Mouse (Mus musculus): ENCODE results near the gene Recql. TPM values are rescaled to one million over a fixed set of nuclear protein-coding genes. Genes with fewer than 3 reads are reported as not detected.

Gene Recql
- total RNA-seq (2021): 10 to 100 TPM; 22.9 to 28.0 TPM
- long read RNA-seq, transcript Recql-203 (15 exons, 3,389 nt): major isoform, 17 of 31 reads
- long read RNA-seq, partial matches to known transcripts: 2 of 31 reads
- long read RNA-seq, other reads (novel, unspliced or antisense): 12 of 31 reads

DNA sequence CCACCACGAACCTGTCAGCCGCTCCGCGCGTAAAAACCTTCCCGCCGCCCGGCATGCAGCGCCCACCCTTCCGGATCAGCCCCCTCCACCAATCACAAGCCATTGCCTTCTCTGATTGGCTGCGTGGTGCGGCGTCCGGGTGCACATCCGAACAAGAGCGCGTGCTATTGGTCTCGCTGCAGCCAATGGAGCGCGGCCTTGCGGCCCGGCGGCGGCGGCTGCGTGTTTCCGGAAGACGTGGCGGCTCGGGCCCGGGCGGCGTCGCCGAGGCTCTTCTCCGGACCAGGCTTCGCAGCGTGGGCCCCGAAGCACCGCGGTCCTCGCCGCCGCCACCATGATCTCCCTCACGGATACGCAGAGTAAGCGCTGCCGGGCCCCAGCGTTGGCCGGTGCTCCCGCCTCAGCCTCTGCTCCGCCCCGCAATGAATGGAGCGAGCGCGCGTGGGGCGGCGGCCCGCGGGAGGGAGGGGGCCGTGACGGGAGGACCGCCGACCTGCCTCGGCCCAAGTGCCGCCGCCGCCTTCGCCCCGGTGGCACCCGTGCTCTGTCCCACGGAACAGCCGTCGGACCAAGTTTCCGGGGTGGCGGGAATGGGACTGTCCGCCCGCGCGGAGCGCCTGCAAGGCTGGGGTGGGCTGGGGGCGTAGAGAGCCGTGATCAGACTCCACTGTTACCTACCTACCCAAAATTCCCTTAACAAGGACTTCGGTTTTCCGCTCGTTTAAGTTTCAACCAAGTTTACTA lies at the start of gene Recql, which contains the start of gene Golt1b:
TSS of gene Recql (minus strand) at position 77 of the 744 bp plus-strand sequence.
TSS of gene Golt1b (plus strand) at position 211 of the 744 bp plus-strand sequence.
- peak; percentile 98 to 99 for DNase-seq (ENCODE audit: low spot score in 2 of 2)

DNA sequence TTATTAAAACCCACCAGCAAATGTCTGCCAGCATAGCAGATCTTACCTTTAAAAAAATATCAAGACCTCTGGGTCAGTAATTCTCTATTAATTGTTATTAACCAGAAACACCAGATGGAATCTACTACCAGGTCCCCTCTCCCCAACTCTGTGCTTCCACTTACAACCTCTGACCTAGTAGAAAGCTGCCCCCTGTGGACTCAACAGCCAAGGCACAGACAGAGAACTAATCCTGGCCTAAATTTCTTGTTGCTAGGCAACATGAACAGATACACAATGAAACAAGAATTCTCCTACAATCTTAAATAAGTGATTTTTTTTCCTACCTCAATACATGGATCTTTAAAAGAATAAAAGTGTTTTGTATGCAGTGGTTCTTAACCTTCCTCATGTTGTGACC lies 42.2 kb upstream of the Recql start:
- no peak for DNase-seq (ENCODE audit: low spot score in 2 of 2)

DNA sequence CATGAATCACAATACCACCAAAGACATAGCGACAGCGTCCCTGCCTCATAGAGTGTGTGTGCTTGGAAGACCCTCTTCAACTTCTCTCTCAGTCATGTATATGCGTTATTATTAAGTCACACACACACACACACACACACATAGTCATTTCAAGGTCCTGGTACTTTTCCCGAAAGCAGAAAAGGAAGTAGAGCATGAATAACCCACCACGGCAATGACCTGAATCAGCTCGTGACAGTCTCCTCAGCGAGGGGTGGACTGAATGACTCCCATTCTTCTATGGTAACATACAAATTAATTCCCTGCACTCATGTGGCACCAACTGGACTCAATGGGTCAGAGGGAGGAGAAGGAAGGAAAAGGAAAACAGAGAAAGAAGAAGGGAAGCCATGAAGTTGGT lies 38.1 kb upstream of the Recql start:
- no peak for DNase-seq (ENCODE audit: low spot score in 2 of 2)

DNA sequence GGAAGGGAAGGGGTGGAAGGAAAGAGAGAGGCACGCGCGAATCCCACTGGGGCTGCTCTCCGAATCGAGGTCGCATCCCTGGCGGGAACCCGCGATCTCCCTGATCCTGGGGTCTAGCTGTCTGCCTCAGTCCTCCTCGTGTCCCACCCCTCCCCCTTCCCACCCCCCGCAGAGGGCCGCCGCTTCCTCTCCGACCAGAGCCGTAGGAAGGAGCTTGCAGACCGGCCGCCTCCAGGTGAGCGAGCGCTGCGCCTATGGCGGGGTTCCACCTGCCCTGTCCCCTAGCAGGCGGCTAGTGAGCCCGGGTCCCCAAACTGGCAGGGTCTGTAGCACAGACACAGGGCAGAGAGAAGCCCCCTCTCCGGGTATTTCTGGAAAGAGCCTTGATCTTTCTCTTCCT lies 27.7 kb upstream of the Recql start:
- DNase-seq (ENCODE audit: low spot score in 2 of 2): no peak

DNA sequence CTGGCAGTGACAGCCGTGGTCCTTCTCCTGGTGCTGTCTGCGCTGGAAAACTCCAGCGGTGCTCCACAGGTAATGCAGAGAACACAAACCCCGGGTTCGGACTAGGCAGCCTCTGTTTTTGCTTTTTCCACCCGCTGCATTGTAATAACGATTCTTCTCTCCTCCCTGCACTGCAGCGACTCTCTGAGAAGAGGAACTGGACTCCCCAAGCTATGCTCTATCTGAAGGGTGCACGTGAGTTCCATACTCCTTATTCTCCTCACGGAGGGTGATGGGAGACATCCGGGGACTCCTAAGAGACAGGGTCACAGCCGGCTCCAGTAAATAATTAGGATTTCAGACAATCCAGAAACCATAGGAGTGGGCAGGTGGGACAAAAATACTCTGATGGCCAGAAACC lies 27.0 kb upstream of the Recql start:
- no peak for DNase-seq (ENCODE audit: low spot score in 2 of 2)

DNA sequence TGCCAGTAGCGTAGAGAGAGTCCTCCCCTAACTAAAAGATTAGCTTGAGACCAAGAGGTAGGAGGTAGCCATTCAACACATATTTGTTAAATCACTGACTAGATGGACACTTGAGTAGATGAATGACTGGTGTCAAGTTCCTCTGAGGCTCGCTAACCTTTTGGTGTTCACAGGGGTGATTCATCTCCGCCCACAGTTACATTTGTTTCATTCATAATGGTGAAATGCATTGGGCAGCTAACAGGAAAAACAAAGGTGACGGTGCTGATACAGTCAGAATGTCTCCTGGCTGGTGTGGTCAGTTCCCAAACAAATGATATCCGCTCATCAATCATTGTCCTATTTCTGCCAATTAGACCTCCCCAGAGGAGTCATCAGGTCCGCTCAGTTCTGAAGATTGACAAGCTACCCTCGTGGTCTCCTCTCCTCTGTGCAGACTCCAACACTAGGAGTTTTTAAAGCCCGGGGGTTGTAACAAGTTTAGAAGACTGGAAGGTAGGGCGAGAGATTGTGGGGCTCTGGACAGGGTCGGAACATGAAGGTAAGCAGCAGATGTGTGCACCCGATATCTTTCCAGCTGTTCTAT lies 26.1 kb upstream of the Recql start, which contains the start of gene Spx:
TSS of gene Spx (plus strand) at position 536 of the 586 bp plus-strand sequence.
- DNase-seq (ENCODE audit: low spot score in 2 of 2): no peak

DNA sequence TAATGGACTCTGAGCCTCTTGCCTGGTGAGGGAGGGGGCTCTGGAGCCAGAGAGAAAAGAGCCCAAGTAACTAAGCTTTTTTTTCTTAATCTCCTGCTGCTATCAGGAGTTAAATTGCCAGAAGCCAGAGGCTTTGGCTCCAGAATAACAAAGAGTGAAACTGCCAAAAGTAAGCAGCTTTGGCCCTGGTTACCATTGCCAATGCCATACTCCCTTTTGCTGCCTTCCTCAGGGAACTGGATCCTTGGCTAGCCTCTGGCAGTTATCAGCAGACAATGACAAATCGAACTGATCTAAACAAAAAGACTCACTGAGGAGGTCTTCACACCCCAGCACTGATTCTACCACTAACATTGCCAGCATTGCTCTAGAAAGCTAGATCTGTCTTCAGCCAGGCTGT lies 24.3 kb upstream of the Recql start:
- DNase-seq (ENCODE audit: low spot score in 2 of 2): no peak

DNA sequence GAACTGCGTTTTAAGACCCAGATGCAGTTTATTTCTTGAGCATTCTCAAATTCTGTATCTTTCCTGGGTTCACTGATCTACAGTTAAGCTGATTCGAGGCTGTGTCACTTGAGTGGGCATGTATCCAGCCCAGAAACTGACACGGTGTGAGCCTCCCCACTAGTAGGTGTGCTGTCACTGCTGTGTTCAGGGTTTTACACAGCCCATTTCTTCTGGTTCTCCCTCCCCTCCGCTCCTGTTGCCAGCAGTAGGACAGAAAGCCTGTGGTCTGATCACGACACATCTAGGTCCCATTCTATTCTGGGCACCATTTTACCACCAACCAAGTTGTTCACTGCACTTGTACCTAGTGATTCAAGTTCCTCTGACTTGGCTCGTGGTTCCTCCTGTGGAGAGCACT lies 8.9 kb upstream of the Recql start:
- no peak for DNase-seq (ENCODE audit: low spot score in 2 of 2)

DNA sequence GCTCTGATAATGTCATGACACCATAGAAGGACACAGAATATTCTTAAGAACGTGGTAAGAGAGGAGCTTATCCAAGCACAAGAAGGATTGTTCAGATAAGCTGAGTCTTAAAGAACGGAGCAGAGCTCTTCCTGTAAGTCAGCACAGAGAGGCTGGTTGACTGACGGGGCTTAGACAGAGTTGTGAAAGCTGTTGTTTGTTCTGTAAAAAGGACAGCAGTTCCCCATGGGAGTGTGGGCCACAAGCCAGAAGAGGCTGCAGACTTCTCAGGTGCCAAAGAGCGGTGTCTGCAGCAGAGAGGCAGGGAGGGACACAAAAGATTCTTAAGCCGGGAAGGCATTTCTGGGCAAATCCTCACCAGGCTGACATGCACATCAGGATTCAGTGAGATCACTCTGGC lies 7.8 kb upstream of the Recql start:
- DNase-seq (ENCODE audit: low spot score in 2 of 2): peak; percentile 11 to 59

DNA sequence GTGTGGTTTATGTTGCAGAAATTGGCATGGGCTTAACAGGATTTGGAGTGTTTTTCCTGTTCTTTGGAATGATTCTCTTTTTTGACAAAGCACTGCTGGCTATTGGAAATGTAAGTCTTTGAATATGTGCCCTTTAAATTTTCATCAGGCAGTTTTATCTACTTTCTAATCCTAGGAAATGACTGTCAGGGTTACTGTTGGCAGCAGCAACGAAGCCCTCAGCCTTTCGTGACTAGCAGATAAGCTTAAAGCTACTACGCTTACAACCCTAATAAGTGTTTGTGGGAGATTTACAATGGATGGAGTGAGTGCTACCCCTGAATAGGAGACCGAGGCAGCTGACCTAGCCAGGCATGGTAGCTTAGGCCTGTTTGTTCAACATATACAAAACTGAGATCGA lies 5.4 kb upstream of the Recql start:
- DNase-seq (ENCODE audit: low spot score in 2 of 2): no peak

DNA sequence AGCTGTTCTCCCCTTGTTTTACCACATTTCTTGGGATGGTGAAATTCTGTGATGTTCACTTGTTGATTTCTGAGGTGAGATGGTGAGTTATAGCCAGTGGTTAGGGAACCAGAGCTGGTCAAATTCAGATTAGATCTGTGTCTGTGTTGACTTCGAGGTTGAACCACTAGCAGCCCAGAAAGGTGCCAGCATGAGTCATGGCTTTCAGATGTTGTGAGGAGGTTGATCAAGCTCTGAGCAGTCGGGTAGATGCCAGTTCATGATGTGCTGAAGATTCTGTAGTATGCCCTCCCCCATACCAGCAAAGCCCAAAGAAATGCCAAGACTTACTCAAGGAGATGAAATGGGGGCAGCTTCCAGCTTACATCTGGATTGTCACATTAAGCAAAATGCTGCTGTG lies 2.2 kb upstream of the Recql start:
- DNase-seq (ENCODE audit: low spot score in 2 of 2): no peak

DNA sequence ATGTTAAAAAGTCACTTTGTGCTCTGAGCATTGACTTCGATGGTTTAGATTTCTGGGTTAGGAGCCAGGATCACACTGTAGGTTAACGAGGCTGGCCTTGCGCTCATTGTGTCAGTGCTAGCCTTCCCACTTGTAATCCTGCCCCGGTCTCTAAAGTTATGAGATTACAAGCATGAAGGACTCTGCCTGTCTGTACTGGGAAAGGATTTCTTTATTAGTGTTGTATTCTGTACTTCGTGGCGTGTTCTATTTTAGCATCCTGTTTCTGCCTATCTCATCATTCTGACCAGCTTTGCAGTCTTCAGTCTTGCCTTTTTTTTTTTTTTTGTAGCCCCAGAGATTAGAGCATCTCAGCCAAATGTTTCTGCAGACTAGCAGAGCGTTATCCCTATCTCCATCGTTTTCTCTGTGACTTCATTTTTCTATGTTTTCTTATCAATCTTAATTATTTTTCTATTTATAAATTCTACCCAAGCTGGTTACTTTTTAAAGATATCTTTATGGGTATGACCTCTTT lies 926 bp upstream of the Recql start:
- DNase-seq (ENCODE audit: low spot score in 2 of 2): no peak

DNA sequence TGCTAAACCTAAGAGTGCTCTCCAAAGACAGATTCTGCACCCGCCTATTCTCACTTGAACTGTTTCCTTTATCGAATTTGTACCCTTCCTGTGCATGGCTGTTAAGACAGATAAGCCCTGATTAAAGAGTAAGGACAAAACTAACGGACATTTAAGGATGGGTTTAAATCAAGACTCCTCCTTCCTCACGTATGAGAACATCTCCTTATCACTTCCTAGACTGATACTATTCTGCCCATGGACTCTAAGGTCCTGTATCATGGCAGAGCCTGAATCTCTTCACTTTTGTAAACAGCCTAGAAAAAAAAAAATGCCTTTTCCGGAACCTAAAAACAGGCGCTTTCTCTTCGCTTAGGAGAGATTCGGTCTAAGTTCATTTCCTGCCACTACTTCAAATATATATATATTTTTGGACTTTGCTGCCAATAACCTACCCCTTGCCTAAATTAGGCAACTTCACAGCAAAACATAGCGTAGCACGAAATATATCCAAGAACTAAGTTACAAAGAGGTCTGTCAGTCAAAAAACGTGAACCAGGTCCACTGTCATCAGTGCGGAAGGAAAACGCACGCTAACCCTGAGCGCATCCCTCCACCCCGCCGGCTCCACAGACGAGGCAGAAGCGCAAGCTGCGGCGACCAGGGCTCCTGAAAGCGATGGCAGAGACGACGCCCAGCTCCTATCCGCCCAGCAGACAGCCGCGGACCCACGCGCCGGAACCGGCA lies 439 bp downstream of the Recql start:
- no peak for DNase-seq (ENCODE audit: low spot score in 2 of 2)

DNA sequence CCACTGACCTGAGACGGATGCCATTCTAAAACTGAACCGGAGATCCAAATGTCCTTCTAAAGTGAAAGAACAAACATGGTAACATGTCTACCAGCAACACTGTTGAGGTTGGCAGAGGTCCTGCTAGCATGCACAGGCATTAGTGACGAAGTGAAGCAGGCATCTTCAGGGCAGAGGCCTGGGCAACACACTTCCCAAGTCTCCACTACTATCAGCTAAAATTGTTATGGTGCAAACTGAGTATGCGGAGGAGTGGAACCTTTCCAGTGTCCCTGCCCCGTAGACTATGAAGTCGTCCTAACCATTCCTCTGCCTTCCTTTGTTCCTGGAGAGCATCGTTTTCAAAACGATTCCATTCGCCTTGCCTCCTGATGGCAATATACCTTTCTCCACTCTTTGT lies 2.4 kb downstream of the Recql start:
- DNase-seq (ENCODE audit: low spot score in 2 of 2): no peak

DNA sequence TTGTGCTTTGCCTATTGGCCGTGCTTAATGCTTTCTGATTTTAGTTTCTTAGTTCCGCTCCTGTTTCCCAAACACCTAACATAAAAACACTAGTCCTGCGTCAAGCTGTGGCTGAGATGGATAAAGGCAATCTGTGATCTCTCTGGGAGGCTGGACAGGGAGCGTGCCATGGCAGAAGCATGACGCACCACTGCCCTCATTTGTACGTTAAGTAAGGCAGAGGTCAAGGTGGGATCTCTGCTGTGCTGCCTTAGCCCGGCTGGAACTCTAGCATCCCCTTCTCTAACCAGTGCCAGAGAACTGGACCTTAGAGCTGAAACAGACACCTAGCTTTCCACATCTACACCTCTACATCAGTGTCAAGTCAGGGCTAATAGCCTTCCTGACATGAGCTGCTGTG lies 5.3 kb downstream of the Recql start:
- DNase-seq (ENCODE audit: low spot score in 2 of 2): no peak

DNA sequence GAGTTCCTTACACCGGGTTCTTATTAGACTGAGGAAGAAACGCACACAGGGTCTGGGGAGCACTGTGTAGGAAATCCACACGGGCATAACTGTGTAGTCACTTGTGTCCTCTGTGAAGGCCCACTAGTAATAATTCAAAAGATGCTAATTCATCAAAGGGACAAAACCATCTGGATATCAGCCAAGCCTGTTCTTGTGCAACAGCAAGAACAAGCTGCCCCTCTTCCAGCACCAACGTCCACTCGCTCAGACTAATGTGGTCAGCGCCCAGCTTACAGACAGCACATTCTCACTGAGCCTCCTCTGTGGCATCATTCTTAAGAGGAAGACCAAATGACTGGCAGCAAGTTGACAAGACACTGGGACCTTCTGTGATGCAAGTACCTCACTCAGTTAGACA lies 6.9 kb downstream of the Recql start:
- no peak for DNase-seq (ENCODE audit: low spot score in 2 of 2)

DNA sequence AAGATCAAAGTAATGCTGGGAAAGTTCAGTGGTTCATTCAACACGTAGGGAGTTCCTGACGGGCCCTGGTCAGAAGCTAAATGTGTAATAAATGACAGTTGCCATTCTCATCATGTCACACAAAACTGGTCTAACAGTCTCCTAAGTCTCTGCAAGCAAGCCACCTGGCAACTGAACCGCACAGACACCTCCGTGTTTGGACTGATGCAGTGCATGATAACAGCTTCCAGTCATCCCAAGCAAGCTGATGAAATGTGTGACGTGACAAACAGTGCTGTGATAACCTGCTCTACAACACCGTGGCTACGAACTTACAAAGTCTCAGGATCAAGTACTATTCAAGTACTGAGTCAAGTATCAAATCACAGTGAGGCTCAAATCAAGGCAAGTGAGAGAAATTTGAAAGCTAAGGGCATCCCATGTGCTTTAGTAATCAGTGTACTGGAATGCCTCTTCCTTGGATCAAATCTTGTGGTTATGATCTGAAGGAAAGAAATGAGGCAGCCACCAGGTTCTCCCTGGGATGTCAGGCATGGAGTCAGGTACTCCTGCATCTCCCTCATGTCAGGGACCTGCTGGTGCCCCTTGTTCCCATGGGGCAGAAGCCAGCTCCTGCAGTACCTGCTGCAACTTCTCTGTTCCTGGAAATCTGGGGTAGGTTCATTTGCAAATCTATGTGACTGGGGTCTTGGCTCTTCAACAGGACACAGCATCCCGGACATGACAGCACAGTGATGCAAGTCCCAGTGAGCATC lies 8.1 kb downstream of the Recql start:
- no peak for DNase-seq (ENCODE audit: low spot score in 2 of 2)

DNA sequence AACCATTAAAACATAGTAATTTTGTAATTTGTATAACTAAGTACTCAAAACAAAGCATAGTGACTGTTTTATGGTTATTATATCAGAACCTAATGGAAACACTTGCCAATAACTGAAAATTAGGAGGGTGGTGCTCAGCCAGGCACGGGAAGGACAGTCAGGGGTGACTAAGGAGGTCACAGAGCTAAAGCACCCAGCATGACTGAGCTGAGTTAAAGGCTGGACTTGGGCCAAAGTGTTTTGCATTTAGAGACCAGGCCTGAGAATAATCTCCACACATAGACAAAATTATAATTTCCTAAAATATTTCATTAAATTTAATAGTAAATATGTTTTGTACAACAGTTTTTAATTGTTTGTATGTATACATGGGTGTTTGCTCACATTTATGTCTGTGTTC lies 9.8 kb downstream of the Recql start:
- DNase-seq (ENCODE audit: low spot score in 2 of 2): no peak

DNA sequence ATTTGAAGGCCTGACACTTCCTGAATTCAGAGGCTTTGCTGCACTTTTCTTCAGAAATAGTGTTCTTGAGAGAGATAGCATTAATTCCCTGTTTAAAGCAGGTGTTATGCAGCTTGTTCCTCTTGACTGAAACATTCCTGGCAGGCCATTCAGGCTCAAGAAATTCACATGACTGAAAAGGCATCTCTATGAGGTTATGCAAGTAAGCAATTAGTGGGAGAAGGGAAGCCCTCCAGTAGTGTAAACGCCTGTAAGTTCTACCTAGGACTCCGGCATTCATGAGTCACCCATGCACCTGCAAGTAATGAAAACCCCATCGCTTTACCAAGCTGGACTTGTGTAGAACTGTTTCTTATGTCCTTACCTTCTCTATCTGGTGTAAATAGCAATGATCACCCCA lies 17.3 kb downstream of the Recql start:
- no peak for DNase-seq (ENCODE audit: low spot score in 2 of 2)

DNA sequence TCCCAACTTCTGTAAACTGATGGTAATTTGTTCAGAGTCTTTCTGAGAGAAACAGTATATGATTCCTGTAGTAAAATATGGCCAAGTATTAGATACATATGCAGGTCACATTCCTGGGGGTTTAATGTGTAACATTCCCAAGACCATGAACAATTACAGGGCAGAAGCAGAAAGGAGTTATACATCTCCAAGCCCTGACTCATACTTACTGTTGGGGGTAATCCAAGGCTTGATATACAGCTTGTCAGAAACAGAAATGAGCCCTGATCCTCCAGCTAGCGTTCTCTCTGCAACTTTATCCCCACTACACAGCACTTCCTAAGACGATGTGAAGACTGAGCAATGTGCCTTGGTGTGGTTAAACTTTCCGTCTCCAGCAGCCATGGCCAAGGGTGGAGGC lies 19.3 kb downstream of the Recql start:
- no peak for DNase-seq (ENCODE audit: low spot score in 2 of 2)

DNA sequence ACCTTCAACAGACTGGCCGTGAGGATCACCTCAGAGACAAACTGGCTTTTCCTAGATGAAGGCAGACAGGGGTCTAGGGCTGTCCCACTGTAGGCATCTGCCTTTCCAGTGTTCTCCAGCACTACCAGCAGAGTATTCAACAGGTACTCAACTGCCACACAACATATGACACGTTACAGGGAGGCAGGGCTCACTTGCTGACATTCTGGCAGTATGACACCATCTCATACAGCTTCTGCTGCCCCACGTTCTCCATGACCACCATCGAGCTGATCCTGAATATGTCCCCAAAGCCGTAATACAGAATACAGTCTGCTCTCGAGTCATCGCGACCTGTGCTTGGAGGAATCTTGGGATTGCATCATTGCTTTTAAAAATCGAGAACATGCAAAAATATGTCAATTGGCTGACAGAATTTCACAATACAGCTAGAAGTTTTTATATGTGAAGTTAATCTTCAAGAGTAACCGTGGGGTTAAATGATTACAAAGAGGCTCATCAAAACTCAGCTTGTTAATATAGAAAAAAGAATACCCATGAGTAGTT lies 20.3 kb downstream of the Recql start:
- DNase-seq (ENCODE audit: low spot score in 2 of 2): no peak

All from layer of hippocampus, adult 18-20 months (tissue).